Mouse (Mus musculus) liver, adult 2 months (tissue): ENCODE results near the gene Carnmt1.

Experiments
- CTCF ChIP-seq: fragments of 200-500 bp; IDR thresholded peaks from 2 replicates; pipeline ENCODE4 v1.5.1; 2011; ENCODE audit warnings: low read depth, low read length, control low read depth
- POLR2A ChIP-seq: fragments of 200-500 bp; IDR thresholded peaks from 2 replicates; pipeline ENCODE4 v1.6.1; 2011; ENCODE audit warnings: low read length, control low read depth; ENCODE audit not compliant: insufficient read depth; ENCODE audit errors: extremely low read depth

DNA sequence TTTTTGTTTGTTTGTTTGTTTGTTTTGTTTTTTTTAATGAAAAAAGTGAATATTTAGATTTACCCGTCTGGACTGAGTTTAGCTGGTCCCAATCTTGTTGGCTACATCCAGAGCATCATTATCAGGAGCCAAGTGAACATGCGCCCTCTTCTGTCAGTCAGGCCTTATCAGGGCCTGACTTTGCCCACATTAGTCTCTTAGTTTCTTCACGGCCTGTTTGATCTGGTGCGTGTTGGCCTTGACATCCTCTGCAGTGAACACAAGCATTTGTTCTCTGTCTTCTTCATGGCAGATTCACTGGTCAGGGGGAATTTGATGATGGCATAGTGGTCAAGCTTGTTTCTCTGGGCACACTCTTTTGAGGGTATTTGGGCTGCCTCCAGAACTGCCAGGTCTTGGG is 11.6 kb downstream of the Carnmt1 start:
- TF ChIP-seq POLR2A, result no peak
- no peak for TF ChIP-seq CTCF
